Comparison of ENCODE assay signal across 20 mouse cellular contexts in the genomic region with DNA sequence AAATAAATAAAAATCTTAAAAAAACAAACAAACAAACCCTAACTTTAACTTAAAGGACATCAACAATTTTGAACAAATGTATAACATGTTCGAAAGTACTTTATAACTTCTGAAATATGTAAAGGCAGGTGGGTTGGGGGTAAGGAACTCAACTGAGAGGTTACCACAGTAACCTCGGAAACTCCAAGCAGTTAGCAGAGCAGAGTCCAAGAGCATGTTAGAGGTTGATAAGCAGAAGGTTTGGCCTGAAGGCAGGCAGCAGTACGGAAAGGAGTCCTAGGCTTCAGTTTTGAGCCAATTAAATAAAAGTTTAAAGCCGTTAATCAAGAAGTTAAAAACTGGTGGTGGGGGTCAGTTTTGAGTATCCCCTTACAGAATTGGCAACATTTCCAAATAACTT. TPM values are rescaled to one million over a fixed set of nuclear protein-coding genes. Genes with fewer than 3 reads are reported as not detected.
A peak's percentile ranks its signal among the peaks of the same experiment; 100 is the strongest.
DNase-seq lines count a peak whose midpoint lies in the region; ATAC-seq and TF ChIP-seq lines count a peak whose summit lies in the region.
"Had no signal": no experiment of that assay in that cellular context is flagged by ENCODE, and none has a peak within 500 bp of the region (broad histone marks: within the 10 kb centered on the region; RNA-seq: fewer than 3 reads in every experiment).

No protein-coding gene starts in this region.

- no peaks in the 10 kb centered on the region for H3K27me3 ChIP-seq in MEL (ENCODE audit: control insufficient read depth in 1 of 2, insufficient read depth in 2 of 2, low read length in 2 of 2)
- H3K27me3 ChIP-seq: CH12.LX; embryonic facial prominence, embryonic 13.5 days; heart, embryonic 15.5 days; hindbrain, embryonic 15.5 days had no signal

- peak; percentile 40 to 42; a peak in 2 of 4 replicates for ATAC-seq in hematopoietic stem cell, adult 5-6 weeks (replicated peaks in 1 of 2; ENCODE audit: insufficient read depth in 1 of 2, low FRiP score in 2 of 2, low TSS enrichment in 1 of 2, low read depth in 1 of 2, poor library complexity in 2 of 2, severe bottlenecking in 2 of 2)
- ATAC-seq in megakaryocyte progenitor cell, adult 5-6 weeks (replicated peaks; ENCODE audit: poor library complexity): peak; percentile 66
- ATAC-seq: forebrain, embryonic 14.5 days had no signal

- H3K4me1 ChIP-seq in MEL (ENCODE audit: control insufficient read depth in 1 of 2, insufficient read depth in 2 of 2, low read length in 2 of 2): peaks cover 25 to 43% of the 10 kb centered on the region in 2 experiments

- TF ChIP-seq EP300 in MEL (IDR thresholded peaks at IDR 0.05; ENCODE audit: low read depth in 1 of 2, low read length in 2 of 2): peak; percentile 73 to 82

- no peak for TF ChIP-seq POLR2A in MEL (IDR thresholded peaks at IDR 0.05; ENCODE audit: control insufficient read depth in 1 of 2, insufficient read depth in 1 of 2, low read depth in 1 of 2, low read length in 2 of 2, poor library complexity in 1 of 2)

- H3K4me3 ChIP-seq in MEL (ENCODE audit: control insufficient read depth in 1 of 2, insufficient read depth in 1 of 2, low read depth in 2 of 2, low read length in 2 of 2): peak overlapping the region in 1 of 2 experiments; percentile 25; a peak in 1 of 4 replicates
- H3K4me3 ChIP-seq: embryonic facial prominence, embryonic 13.5 days; forebrain, embryonic 10.5 days; heart, embryonic 15.5 days; hindbrain, embryonic 15.5 days had no signal

- DNase-seq in MEL (ENCODE audit: low read depth, low spot score): peak; percentile 87
- peak; percentile 55 for DNase-seq in c-Kit-positive CD71-positive TER-119-positive erythroid progenitor cells, embryonic 14.5 days (ENCODE audit: low spot score)
- no peak for DNase-seq in left cerebral cortex, postnatal 36 days (ENCODE audit: low spot score in 2 of 2)
- DNase-seq in kidney, postnatal 36 days: no peak
- no peak for DNase-seq in urinary bladder, postnatal 14 days (ENCODE audit: low spot score)
- DNase-seq: adrenal gland, postnatal 10 days; cerebellum, adult 11-12 months; cerebellum, adult 9-10 months; cerebellum, postnatal 25 days; gastrocnemius, postnatal 10 days; heart, adult 18-20 months; heart, postnatal 14 days had no signal

- H3K9ac ChIP-seq in MEL (ENCODE audit: control insufficient read depth, low read depth, low read length, poor library complexity, severe bottlenecking): peak overlapping the region; percentile 1; the same call in 1 of the 2 replicates
- H3K9ac ChIP-seq: embryonic facial prominence, embryonic 13.5 days; heart, embryonic 15.5 days; hindbrain, embryonic 15.5 days had no signal

- TF ChIP-seq CTCF in MEL (IDR thresholded peaks at IDR 0.05 in 2 of 3, conservative IDR thresholded peaks at IDR 0.05 in 1 of 3; ENCODE audit: control insufficient read depth in 1 of 3, insufficient read depth in 1 of 3, low read depth in 2 of 3, low read length in 3 of 3, poor library complexity in 1 of 3, severe bottlenecking in 1 of 3): no peak

- H3K36me3 ChIP-seq in MEL (ENCODE audit: control insufficient read depth in 1 of 2, insufficient read depth in 2 of 2, low read length in 2 of 2): peaks cover 10 to 57% of the 10 kb centered on the region in 2 experiments; a peak in 3 of 4 replicates
- H3K36me3 ChIP-seq: heart, embryonic 15.5 days; hindbrain, embryonic 15.5 days had no signal

- no peak for TF ChIP-seq RAD21 in MEL (IDR thresholded peaks at IDR 0.05; ENCODE audit: low read depth, low read length)

- no peaks in the 10 kb centered on the region for H3K9me3 ChIP-seq in MEL (replicated peaks; ENCODE audit: insufficient read depth, low read length)
- H3K9me3 ChIP-seq: embryonic facial prominence, embryonic 13.5 days; forebrain, embryonic 10.5 days; heart, embryonic 15.5 days; hindbrain, embryonic 15.5 days had no signal

- intact Hi-C loops in left cerebral cortex, postnatal 36 days (cut with DNase I): no loop called here

- peak overlapping the region; percentile 62 for H3K27ac ChIP-seq in MEL (ENCODE audit: control insufficient read depth, low read depth, low read length)
- H3K27ac ChIP-seq: embryonic facial prominence, embryonic 13.5 days; forebrain, embryonic 10.5 days; heart, embryonic 15.5 days; hindbrain, embryonic 15.5 days had no signal

- peaks cover 75% of the 10 kb centered on the region for H3K79me2 ChIP-seq in MEL (ENCODE audit: control insufficient read depth, insufficient read depth, low read length, poor library complexity)

TF ChIP-seq in MEL, 35 proteins besides CTCF, POLR2A, EP300 and RAD21:
- TF ChIP-seq MAX (IDR thresholded peaks at IDR 0.05; ENCODE audit: low read length) (no peak), TAL1 (IDR thresholded peaks at IDR 0.05; ENCODE audit: low read length) (peak; percentile 78), ETS1 (IDR thresholded peaks at IDR 0.05; ENCODE audit: low read depth, low read length) (0 out of 2 replicates have a peak, but pooled peaks have one; percentile 25), HCFC1 (IDR thresholded peaks at IDR 0.05; ENCODE audit: low read depth, low read length) (no peak), ZNF384 (IDR thresholded peaks at IDR 0.05; ENCODE audit: low read depth, low read length) (no peak), UBTF (IDR thresholded peaks at IDR 0.05; ENCODE audit: borderline replicate concordance, insufficient read depth, low read depth, low read length) (no peak), SIN3A (IDR thresholded peaks at IDR 0.05; ENCODE audit: low read length) (peak; percentile 73), NRF1 (IDR thresholded peaks at IDR 0.05; ENCODE audit: insufficient read depth, low read depth, low read length, poor library complexity, severe bottlenecking) (no peak), RCOR1 (IDR thresholded peaks at IDR 0.05; ENCODE audit: low read depth, low read length) (no peak), KAT2A (conservative IDR thresholded peaks at IDR 0.05; ENCODE audit: low read depth, low read length) (no peak), TCF12 (IDR thresholded peaks at IDR 0.05; ENCODE audit: low read depth, low read length) (peak; percentile 82), MXI1 (IDR thresholded peaks at IDR 0.05; ENCODE audit: low read depth, low read length) (peak; percentile 92), CHD2 (IDR thresholded peaks at IDR 0.05; ENCODE audit: low read length) (no peak), MAFK (IDR thresholded peaks at IDR 0.05; ENCODE audit: borderline replicate concordance, low read depth, low read length) (no peak), GABPA (IDR thresholded peaks at IDR 0.05; ENCODE audit: low read depth, low read length) (no peak), ELF1 (IDR thresholded peaks at IDR 0.05; ENCODE audit: low read depth, low read length) (no peak), MYC (IDR thresholded peaks at IDR 0.05; ENCODE audit: low read depth, low read length) (peak; percentile 24; the same call in 1 of the 2 replicates), GATA1 (IDR thresholded peaks at IDR 0.05; ENCODE audit: low read depth, low read length) (peak; percentile 77), POLR2AphosphoS5 (IDR thresholded peaks at IDR 0.05; ENCODE audit: borderline replicate concordance, low read depth, low read length) (no peak), MEF2A (IDR thresholded peaks at IDR 0.05; ENCODE audit: extremely low read depth, insufficient replicate concordance, low read depth, low read length, poor library complexity, severe bottlenecking) (no peak), E2F4 (IDR thresholded peaks at IDR 0.05; ENCODE audit: borderline replicate concordance, low read depth, low read length) (no peak)

RNA-seq across cellular contexts. Expression of gene Sos1, which starts 3.8 kb away (rescaled TPM):
- 4.6 and 6.7 TPM in 2 replicates for total RNA-seq in MEL (2012; rRNA removed)
- polyA plus RNA-seq in MEL (2012; ENCODE audit: insufficient read depth in 1 of 2, insufficient read length in 2 of 2, low read depth in 1 of 2, low replicate concordance in 2 of 2, missing spikeins in 1 of 2): 10 to 100 TPM; 12.1 to 20.3 TPM
- total RNA-seq in hematopoietic stem cell, adult 5-6 weeks (2017): 12.4 and 13.6 TPM in 2 replicates
- total RNA-seq in megakaryocyte progenitor cell, adult 5-6 weeks (2015): 21.1 and 22.9 TPM in 2 replicates
- 5.7 and 9.0 TPM in 2 replicates for total RNA-seq in megakaryocyte progenitor cell, adult 5-6 weeks (2017)
- total RNA-seq in left cerebral cortex, postnatal 36 days (2021): 10 to 100 TPM; 29.8 to 33.6 TPM

Comparison
In these comparisons a context has a peak if more than half of its experiments do, and no peak if none do; other contexts are left out.
1. DNase-seq: peak in MEL (single experiment) and c-Kit-positive CD71-positive TER-119-positive erythroid progenitor cells, embryonic 14.5 days (single experiment); none in left cerebral cortex, postnatal 36 days (0 of 2), kidney, postnatal 36 days (0 of 2) and urinary bladder, postnatal 14 days (single experiment).